Mouse (Mus musculus) neural tube, embryonic 11.5 days (tissue): ENCODE results near the gene Rprd2. TPM values are rescaled to one million over a fixed set of nuclear protein-coding genes. Genes with fewer than 3 reads are reported as not detected.
A peak's percentile ranks its signal among the peaks of the same experiment; 100 is the strongest.
"Not testable (repeated sequence)": the region's sequence is repeated elsewhere in the genome, so short reads cannot be mapped to it uniquely, and the experiment has no call there.

Experiments used
- ATAC-seq: fragments of 200-750 bp; cut with Nextera tagmentation; 2 replicates; pipeline ENCODE4 v1.8.0; 2017; ENCODE audit warnings: moderate number of reproducible peaks, mild to moderate bottlenecking, moderate TSS enrichment, moderate library complexity; ENCODE audit not compliant: insufficient read depth, low FRiP score, low TSS enrichment
- DNase-seq: peaks from one replicate; pipeline ENCODE4 v3.0.0-alpha.2; 2015; ENCODE audit warnings: low spot score
- H3K27ac ChIP-seq: fragments of 300-500 bp; sonication (generic); 2 replicates; pipeline ENCODE4 v1.5.1; 2014; ENCODE audit warnings: low read depth, mild to moderate bottlenecking, low read length
- H3K27me3 ChIP-seq: fragments of 300-500 bp; sonication (generic); 2 replicates; pipeline ENCODE4 v1.6.1; 2014; ENCODE audit warnings: mild to moderate bottlenecking, low read length, mixed read lengths; ENCODE audit not compliant: control insufficient read depth, insufficient read depth
- H3K36me3 ChIP-seq: fragments of 300-500 bp; sonication (generic); 2 replicates; pipeline ENCODE4 v1.6.1; 2014; ENCODE audit warnings: mild to moderate bottlenecking, low read length, moderate library complexity, mixed read lengths; ENCODE audit not compliant: control insufficient read depth, insufficient read depth
- H3K4me1 ChIP-seq: fragments of 300-500 bp; sonication (generic); 2 replicates; pipeline ENCODE4 v1.6.1; 2014; ENCODE audit warnings: low read length, mixed read lengths; ENCODE audit not compliant: control insufficient read depth, insufficient read depth
- H3K4me2 ChIP-seq: fragments of 300-500 bp; sonication (generic); 2 replicates; pipeline ENCODE4 v1.6.1; 2014; ENCODE audit warnings: low read depth, mild to moderate bottlenecking, moderate library complexity
- H3K4me3 ChIP-seq: fragments of 300-500 bp; sonication (generic); 2 replicates; pipeline ENCODE4 v1.5.1; 2014; ENCODE audit warnings: low read depth, low read length
- H3K9ac ChIP-seq: fragments of 300-500 bp; sonication (generic); 2 replicates; pipeline ENCODE4 v1.6.1; 2014; ENCODE audit warnings: mild to moderate bottlenecking, low read length
- H3K9me3 ChIP-seq: fragments of 300-500 bp; sonication (generic); 2 replicates; pipeline ENCODE4 v1.6.1; 2016; ENCODE audit warnings: low read length; ENCODE audit not compliant: control insufficient read depth
- WGBS: fragments of 180-500 bp; shearing (Covaris S2); extraction: QIAGEN DNeasy Blood & Tissue Kit; methylation state at CpG from one replicate; pipeline ENCODE4 v1.1.7; 2014; 5-methylcytosine and 5-hydroxymethylcytosine counted together
- polyA plus RNA-seq: library from polyadenylated mRNA; unstranded; fragments of >200 nt; fragmentation: Nextera tagmentation; extraction: Ambion mirVana; gene quantifications from 2 replicates; pipeline ENCODE4 v1.2.1, GENCODE M21; 2014

Rprd2 gene
- polyA plus RNA-seq, 1 experiment from 2014 or later = 21.6 TPM

GRCm38 (mm10) chr3:95858278-95858677 is 39.6 kb upstream of the Rprd2 start:
- not testable (repeated sequence) for H3K4me1 ChIP-seq, H3K4me3 ChIP-seq, H3K9ac ChIP-seq, H3K36me3 ChIP-seq, ATAC-seq, DNase-seq, H3K4me2 ChIP-seq, H3K9me3 ChIP-seq, H3K27me3 ChIP-seq, H3K27ac ChIP-seq
- WGBS = 88% methylated on average over 3 of the region's 3 CpGs

GRCm38 (mm10) chr3:95857050-95857449 is 38.4 kb upstream of the Rprd2 start:
- WGBS = 92% methylated on average over 1 of the region's 1 CpGs
- DNase-seq = not testable (repeated sequence)

GRCm38 (mm10) chr3:95856115-95856514 is 37.5 kb upstream of the Rprd2 start:
- peak overlapping the region; percentile 79 for H3K9ac ChIP-seq
- H3K4me1 ChIP-seq = peaks cover 7% of the 10 kb centered on the region; the same call in 1 of the 2 replicates
- peak overlapping the region; percentile 21; the same call in 1 of the 2 replicates for H3K27ac ChIP-seq
- H3K4me2 ChIP-seq = peak overlapping the region; percentile 72
- H3K9me3 ChIP-seq = no peaks in the 10 kb centered on the region
- peaks cover 5% of the 10 kb centered on the region for H3K36me3 ChIP-seq
- ATAC-seq (0 out of 2 replicates have a peak, but pooled peaks have one; percentile 9), DNase-seq (no peak)
- peak overlapping the region; percentile 89 for H3K4me3 ChIP-seq
- no peaks in the 10 kb centered on the region for H3K27me3 ChIP-seq
- WGBS = 30% methylated on average over 7 of the region's 7 CpGs

More at GRCm38 (mm10) chr3:95857050-95857449, 38.4 kb upstream of the Rprd2 start:
- H3K27me3 ChIP-seq, H3K4me3 ChIP-seq, H3K36me3 ChIP-seq, ATAC-seq, H3K9ac ChIP-seq, H3K4me1 ChIP-seq, H3K27ac ChIP-seq, H3K9me3 ChIP-seq, H3K4me2 ChIP-seq: not testable (repeated sequence)

GRCm38 (mm10) chr3:95855502-95856089 is 36.9 kb upstream of the Rprd2 start, which contains the start of gene Prpf3:
Gene Prpf3 (minus strand): TSS chr3:95855885.
- H3K27me3 ChIP-seq = no peaks in the 10 kb centered on the region
- DNase-seq (peak; percentile 96), ATAC-seq (peak; percentile 98)
- H3K4me3 ChIP-seq = peak within 1 kb of the TSS; percentile 89
- H3K27ac ChIP-seq = peak within 1 kb of the TSS; percentile 56; the same call in 1 of the 2 replicates
- H3K36me3 ChIP-seq = peaks cover 5% of the 10 kb centered on the region
- no peaks in the 10 kb centered on the region for H3K9me3 ChIP-seq
- peak within 1 kb of the TSS; percentile 72 for H3K4me2 ChIP-seq
- H3K4me1 ChIP-seq = peaks cover 7% of the 10 kb centered on the region; the same call in 1 of the 2 replicates
- under 1% methylated on average over 56 of the region's 56 CpGs for WGBS
- peak within 1 kb of the TSS; percentile 79 for H3K9ac ChIP-seq

GRCm38 (mm10) chr3:95851317-95851716 is 32.7 kb upstream of the Rprd2 start:
- Histone ChIP-seq H3K27me3 (no peaks in the 10 kb centered on the region), H3K9me3 (no peaks in the 10 kb centered on the region), H3K4me3 (no peak overlapping the region), H3K4me2 (no peak overlapping the region), H3K4me1 (peaks cover 7% of the 10 kb centered on the region; the same call in 1 of the 2 replicates), H3K9ac (no peak overlapping the region), H3K36me3 (peaks cover 25% of the 10 kb centered on the region), H3K27ac (no peak overlapping the region)
- ATAC-seq (no peak), DNase-seq (no peak)
- 97% methylated on average over 8 of the region's 8 CpGs for WGBS

- ATAC-seq (no peak), DNase-seq (no peak)
- no peaks in the 10 kb centered on the region for H3K9me3 ChIP-seq
- peaks cover 5% of the 10 kb centered on the region; the same call in 1 of the 2 replicates for H3K4me1 ChIP-seq
- no peak overlapping the region for H3K27ac ChIP-seq
- H3K36me3 ChIP-seq = peaks cover 31% of the 10 kb centered on the region
- H3K4me3 ChIP-seq = no peak overlapping the region
- no peak overlapping the region for H3K4me2 ChIP-seq
- H3K9ac ChIP-seq = no peak overlapping the region
- 88% methylated on average over 4 of the region's 4 CpGs for WGBS
- no peaks in the 10 kb centered on the region for H3K27me3 ChIP-seq
These were observed 31.9 kb upstream of the Rprd2 start for GRCm38 (mm10) chr3:95850611-95851010.

- ATAC-seq (no peak), DNase-seq (no peak)
- Histone ChIP-seq H3K9ac (no peak overlapping the region), H3K27ac (no peak overlapping the region), H3K4me2 (no peak overlapping the region), H3K4me1 (no peaks in the 10 kb centered on the region), H3K4me3 (no peak overlapping the region), H3K36me3 (peaks cover 30% of the 10 kb centered on the region), H3K27me3 (no peaks in the 10 kb centered on the region), H3K9me3 (no peaks in the 10 kb centered on the region)
- WGBS = 91% methylated on average over 3 of the region's 3 CpGs
These were observed 24.0 kb upstream of the Rprd2 start for GRCm38 (mm10) chr3:95842503-95843214.

GRCm38 (mm10) chr3:95839250-95839649 is 20.6 kb upstream of the Rprd2 start:
- no peaks in the 10 kb centered on the region for H3K27me3 ChIP-seq
- no peak overlapping the region for H3K9ac ChIP-seq
- DNase-seq (no peak), ATAC-seq (no peak)
- no peaks in the 10 kb centered on the region for H3K9me3 ChIP-seq
- WGBS = 94% methylated on average over 2 of the region's 2 CpGs
- peaks cover 14% of the 10 kb centered on the region for H3K36me3 ChIP-seq
- no peak overlapping the region for H3K4me3 ChIP-seq
- H3K4me1 ChIP-seq = no peaks in the 10 kb centered on the region
- no peak overlapping the region for H3K27ac ChIP-seq
- H3K4me2 ChIP-seq = no peak overlapping the region
